ENCODE assay signal across 22 mouse cellular contexts in genomic region chr1:178492493-178492892, GRCm38 (mm10). TPM values are rescaled to one million over a fixed set of nuclear protein-coding genes. Genes with fewer than 3 reads are reported as not detected.
DNase-seq lines count a peak whose midpoint lies in the region; ATAC-seq and TF ChIP-seq lines count a peak whose summit lies in the region.
"Had no signal": no experiment of that assay in that cellular context is flagged by ENCODE, and none has a peak within 500 bp of the region (broad histone marks: within the 10 kb centered on the region; RNA-seq: fewer than 3 reads in every experiment).

No protein-coding gene starts in this region.

- H3K4me1 ChIP-seq in lung, embryonic 14.5 days (ENCODE audit: insufficient read depth), result no peaks in the 10 kb centered on the region
- H3K4me1 ChIP-seq in bone marrow macrophage, adult 2 months (ENCODE audit: control insufficient read depth, insufficient read depth, low read length), result peaks cover 28% of the 10 kb centered on the region
- peaks cover 21% of the 10 kb centered on the region for H3K4me1 ChIP-seq in megakaryocyte, embryonic 14.5 days
- H3K4me1 ChIP-seq in forebrain, embryonic 14.5 days (ENCODE audit: control insufficient read depth, insufficient read depth, low read length), result no peaks in the 10 kb centered on the region
- H3K4me1 ChIP-seq: hindbrain, embryonic 13.5 days had no signal

- H3K4me2 ChIP-seq in lung, embryonic 14.5 days, result no peak overlapping the region
- H3K4me2 ChIP-seq in forebrain, embryonic 14.5 days (ENCODE audit: low read length), result no peak overlapping the region
- H3K4me2 ChIP-seq: heart, embryonic 13.5 days; hindbrain, embryonic 13.5 days; kidney, embryonic 15.5 days; limb, embryonic 12.5 days; stomach, embryonic 15.5 days had no signal

- no peaks in the 10 kb centered on the region for H3K79me3 ChIP-seq in C2C12 (ENCODE audit: low read depth)

- no peak for ATAC-seq in lung, embryonic 14.5 days (ENCODE audit: insufficient read depth)
- ATAC-seq in forebrain, embryonic 14.5 days, result no peak
- ATAC-seq: CD4-positive, CD25-positive, alpha-beta regulatory T cell, adult 4 months; forebrain, postnatal 0 days; midbrain, embryonic 16.5 days had no signal

- no peak overlapping the region for H3ac ChIP-seq in C2C12 (ENCODE audit: control insufficient read depth, insufficient read length, low read depth)

- H3K27ac ChIP-seq in lung, embryonic 14.5 days (ENCODE audit: low read depth), result no peak overlapping the region
- peak overlapping the region; percentile 38 for H3K27ac ChIP-seq in bone marrow macrophage, adult 2 months (ENCODE audit: insufficient read depth, low read depth, low read length)
- H3K27ac ChIP-seq in forebrain, embryonic 14.5 days (ENCODE audit: low read depth, low read length), result no peak overlapping the region
- H3K27ac ChIP-seq: heart, embryonic 13.5 days; hindbrain, embryonic 13.5 days; kidney, embryonic 15.5 days; limb, embryonic 12.5 days; liver, embryonic 14.5 days; stomach, embryonic 15.5 days had no signal

- H3K4me3 ChIP-seq in lung, embryonic 14.5 days (ENCODE audit: low read depth, low read length), result no peak overlapping the region
- H3K4me3 ChIP-seq in C2C12 (ENCODE audit: insufficient read depth, poor library complexity, severe bottlenecking), result no peak overlapping the region
- no peak overlapping the region for H3K4me3 ChIP-seq in bone marrow macrophage, adult 2 months (ENCODE audit: insufficient read depth, low read length)
- H3K4me3 ChIP-seq in megakaryocyte, embryonic 14.5 days (replicated peaks), result peak overlapping the region; percentile 6
- H3K4me3 ChIP-seq in forebrain, embryonic 14.5 days (ENCODE audit: low read depth, low read length), result no peak overlapping the region
- H3K4me3 ChIP-seq: heart, embryonic 13.5 days; hindbrain, embryonic 13.5 days; kidney, embryonic 15.5 days; limb, embryonic 12.5 days; stomach, embryonic 15.5 days had no signal

- TF ChIP-seq POLR2A in bone marrow macrophage, adult 2 months (IDR thresholded peaks at IDR 0.05; ENCODE audit: borderline replicate concordance, low read depth, low read length), result no peak

- H3K27me3 ChIP-seq in lung, embryonic 14.5 days (ENCODE audit: insufficient read depth, low read length), result no peaks in the 10 kb centered on the region
- H3K27me3 ChIP-seq in C2C12 (ENCODE audit: control insufficient read depth, insufficient read depth, insufficient read length), result no peaks in the 10 kb centered on the region
- H3K27me3 ChIP-seq in megakaryocyte, embryonic 14.5 days (replicated peaks), result peaks cover 2% of the 10 kb centered on the region
- no peaks in the 10 kb centered on the region for H3K27me3 ChIP-seq in forebrain, embryonic 14.5 days (replicated peaks; ENCODE audit: control insufficient read depth, insufficient read depth, low read length)
- H3K27me3 ChIP-seq: heart, embryonic 13.5 days; hindbrain, embryonic 13.5 days; kidney, embryonic 15.5 days; limb, embryonic 12.5 days; stomach, embryonic 15.5 days had no signal

- 59% methylated on average over 2 of the region's 2 CpGs for WGBS in lung, embryonic 14.5 days
- WGBS in forebrain, embryonic 14.5 days, result 85% methylated on average over 2 of the region's 2 CpGs

- DNase-seq in lung, embryonic 14.5 days, result peak; percentile 16
- DNase-seq in lung, postnatal 14 days, result no peak
- DNase-seq in forebrain, embryonic 14.5 days (ENCODE audit: low spot score), result no peak
- DNase-seq in layer of hippocampus, postnatal 10 days (ENCODE audit: low spot score in 2 of 2), result no peak
- no peak for DNase-seq in urinary bladder, adult 2 months (ENCODE audit: low spot score)
- DNase-seq: adrenal gland, adult 2 months; cerebellum, adult 9-11 months; embryo, embryonic 11 days; forebrain, postnatal 0 days; kidney, postnatal 4 days; layer of hippocampus, adult 9-11 months had no signal

- no peaks in the 10 kb centered on the region for H3K79me2 ChIP-seq in C2C12 (ENCODE audit: control insufficient read depth, insufficient read depth)

- no peak overlapping the region for H3K9ac ChIP-seq in lung, embryonic 14.5 days
- no peak overlapping the region for H3K9ac ChIP-seq in forebrain, embryonic 14.5 days (ENCODE audit: low read length)
- H3K9ac ChIP-seq: forebrain, postnatal 0 days; heart, embryonic 13.5 days; hindbrain, embryonic 13.5 days; kidney, embryonic 15.5 days; limb, embryonic 12.5 days; liver, embryonic 14.5 days; stomach, embryonic 15.5 days had no signal

- H3K9me3 ChIP-seq in lung, embryonic 14.5 days (ENCODE audit: low read depth, low read length), result no peaks in the 10 kb centered on the region
- H3K9me3 ChIP-seq in megakaryocyte, embryonic 14.5 days, result 0 out of 2 replicates have a peak, but pooled peaks cover 6% of the 10 kb centered on the region
- no peaks in the 10 kb centered on the region for H3K9me3 ChIP-seq in forebrain, embryonic 14.5 days (replicated peaks; ENCODE audit: control insufficient read depth, low read length)
- H3K9me3 ChIP-seq: heart, embryonic 13.5 days; hindbrain, embryonic 13.5 days; kidney, embryonic 15.5 days; limb, embryonic 12.5 days; stomach, embryonic 15.5 days had no signal

- H3K36me3 ChIP-seq in lung, embryonic 14.5 days (ENCODE audit: insufficient read depth), result no peaks in the 10 kb centered on the region
- no peaks in the 10 kb centered on the region for H3K36me3 ChIP-seq in C2C12 (ENCODE audit: control insufficient read depth, insufficient read depth)
- H3K36me3 ChIP-seq in megakaryocyte, embryonic 14.5 days (replicated peaks; ENCODE audit: low read length), result no peaks in the 10 kb centered on the region
- H3K36me3 ChIP-seq in forebrain, embryonic 14.5 days (ENCODE audit: control insufficient read depth, insufficient read depth, low read length), result no peaks in the 10 kb centered on the region
- H3K36me3 ChIP-seq: heart, embryonic 13.5 days; hindbrain, embryonic 13.5 days; kidney, embryonic 15.5 days; limb, embryonic 12.5 days; stomach, embryonic 15.5 days had no signal

- TF ChIP-seq CTCF in lung, embryonic 14.5 days (IDR thresholded peaks at IDR 0.05; ENCODE audit: low read depth), result no peak
- no peak for TF ChIP-seq CTCF in C2C12 (IDR thresholded peaks at IDR 0.05; ENCODE audit: control insufficient read depth, insufficient read depth, insufficient read length)
- TF ChIP-seq CTCF in bone marrow macrophage, adult 2 months (IDR thresholded peaks at IDR 0.05; ENCODE audit: low read depth, low read length), result no peak

TF ChIP-seq in C2C12, 6 proteins besides CTCF, POLR2A, EP300 and RAD21:
- TF ChIP-seq CEBPB (IDR thresholded peaks at IDR 0.05; ENCODE audit: low read depth) (no peak), MAX (IDR thresholded peaks at IDR 0.05) (no peak), MYOG (IDR thresholded peaks at IDR 0.05; ENCODE audit: control insufficient read depth, extremely low read depth, insufficient read length) (no peak), FOSL1 (IDR thresholded peaks at IDR 0.05; ENCODE audit: insufficient read depth, low read length, poor library complexity, severe bottlenecking) (peak; percentile 69)

RNA-seq across cellular contexts. Expression of gene Kif26b, which starts 36.4 kb away (rescaled TPM):
- 1.5 and 2.2 TPM in 2 replicates for polyA plus RNA-seq in lung, embryonic 14.5 days (2014; fragmentation: Nextera tagmentation; extraction: Ambion mirVana)
- polyA plus RNA-seq in C2C12 (2012; fragmentation: generic; extraction: Trizol), result 1.8 TPM
- polyA plus RNA-seq in bone marrow macrophage, adult 2 months (2012; ENCODE audit: insufficient read depth, insufficient read length, missing spikeins), result 0.15 and 0.17 TPM in 2 replicates
- not detected in 2 replicates for polyA plus RNA-seq in megakaryocyte, embryonic 14.5 days (2012; ENCODE audit: insufficient read depth, low replicate concordance)
- polyA plus RNA-seq in forebrain, embryonic 14.5 days (2014; fragmentation: Nextera tagmentation; extraction: Ambion mirVana), result 2.7 and 3.8 TPM in 2 replicates
- 10 to 100 TPM; 28.6 to 29.9 TPM for total RNA-seq in layer of hippocampus, postnatal 10 days (2021)
- polyA plus RNA-seq in urinary bladder, adult 2 months (2012; rRNA removed), result 1.4 and 2.0 TPM in 2 replicates
